Mouse (Mus musculus) heart, postnatal 0 days (tissue): ENCODE results near the gene Nrxn2. TPM values are rescaled to one million over a fixed set of nuclear protein-coding genes. Genes with fewer than 3 reads are reported as not detected.

Source experiments
- ATAC-seq: fragments of 200-750 bp; cut with Nextera tagmentation; 2 replicates; pipeline ENCODE4 v1.8.0; 2017; ENCODE audit warnings: low read depth, moderate number of reproducible peaks, moderate library complexity; ENCODE audit not compliant: insufficient read depth
- DNase-seq: peaks from one replicate; pipeline ENCODE4 v3.0.0-alpha.2; 2016; ENCODE audit warnings: low spot score
- H3K27ac ChIP-seq: fragments of 300-500 bp; sonication (generic); 2 replicates; pipeline ENCODE4 v1.5.1; 2014; ENCODE audit warnings: low read depth, mild to moderate bottlenecking
- H3K27me3 ChIP-seq: fragments of 300-500 bp; sonication (generic); 2 replicates; pipeline ENCODE4 v1.6.1; 2014; ENCODE audit warnings: low read length, mixed read lengths; ENCODE audit not compliant: control insufficient read depth, insufficient read depth
- H3K36me3 ChIP-seq: fragments of 300-500 bp; sonication (generic); replicated peaks from 2 replicates; pipeline ENCODE4 v1.6.1; 2014; ENCODE audit warnings: low read length, mixed read lengths; ENCODE audit not compliant: control insufficient read depth, insufficient read depth
- H3K4me1 ChIP-seq: fragments of 300-500 bp; sonication (generic); 2 replicates; pipeline ENCODE4 v1.6.1; 2014; ENCODE audit warnings: antibody characterized with exemption; ENCODE audit not compliant: control insufficient read depth, insufficient read depth
- H3K4me2 ChIP-seq: fragments of 300-500 bp; sonication (generic); 2 replicates; pipeline ENCODE4 v1.6.1; 2014; ENCODE audit warnings: low read depth, mild to moderate bottlenecking, low read length, moderate library complexity
- H3K4me3 ChIP-seq: fragments of 300-500 bp; sonication (generic); 2 replicates; pipeline ENCODE4 v1.5.1; 2014; ENCODE audit warnings: low read depth, low read length
- H3K9ac ChIP-seq: fragments of 300-500 bp; sonication (generic); replicated peaks from 2 replicates; pipeline ENCODE4 v1.6.1; 2014; ENCODE audit warnings: low read depth, low read length, mixed read lengths
- H3K9me3 ChIP-seq: fragments of 300-500 bp; sonication (generic); replicated peaks from 2 replicates; pipeline ENCODE4 v1.6.1; 2016; ENCODE audit warnings: low read length; ENCODE audit not compliant: control insufficient read depth
- CTCF ChIP-seq: IDR thresholded peaks from 2 replicates; pipeline ENCODE4 v1.5.1; 2016; ENCODE audit warnings: antibody characterized with exemption, control low read depth, low read depth
- EP300 ChIP-seq: IDR thresholded peaks from 2 replicates; pipeline ENCODE4 v1.6.1; 2016; ENCODE audit warnings: antibody characterized with exemption, low read depth
- WGBS: fragments of 180-500 bp; shearing (Covaris S2); extraction: QIAGEN DNeasy Blood & Tissue Kit; methylation state at CpG from one replicate; pipeline ENCODE4 v1.1.7; 2014; 5-methylcytosine and 5-hydroxymethylcytosine counted together
- microRNA-seq: library from miRNA; unstranded; fragments of <30 nt; microRNA quantifications from one replicate; pipeline ENCODE4, GENCODE M21; 2016
- polyA plus RNA-seq: library from polyadenylated mRNA; unstranded; fragments of >200 nt; fragmentation: Nextera tagmentation; extraction: Ambion mirVana; gene quantifications from 2 replicates; pipeline ENCODE4 v1.2.1, GENCODE M21; 2015
- total RNA-seq: library from RNA; depleted of rRNA; stranded (reverse); fragments of >200 nt; gene quantifications from 2 replicates; pipeline ENCODE4 v1.2.3, GENCODE M21; 2014; ENCODE audit warnings: low replicate concordance; rRNA removed

The Nrxn2 gene
- total and polyA plus RNA-seq, 2 experiments from 2014 or later, result 0.68 TPM; not detected in 1

DNA sequence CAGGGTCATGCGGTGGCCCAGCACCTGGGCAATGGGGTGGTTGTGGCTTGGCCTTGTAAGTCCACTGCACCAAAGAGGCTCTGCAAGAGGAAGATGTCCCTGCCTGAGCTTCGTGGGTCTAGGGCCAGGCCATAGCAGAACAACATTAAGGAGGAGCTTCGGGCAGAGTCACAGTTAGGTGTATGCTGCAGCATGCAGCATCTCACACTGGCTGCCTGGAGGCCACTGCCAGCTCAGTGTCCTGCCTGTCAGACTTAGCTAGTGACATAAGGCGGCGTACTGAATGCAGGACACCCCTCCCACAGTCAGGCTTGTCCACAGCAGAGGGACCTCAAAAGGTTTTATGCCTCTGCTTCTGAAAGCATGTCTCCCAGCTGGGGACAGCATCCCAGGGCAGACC, 150.5 kb downstream of the Nrxn2 start:
- Histone ChIP-seq H3K9me3 (no peaks in the 10 kb centered on the region), H3K9ac (no peak overlapping the region), H3K27ac (no peak overlapping the region), H3K4me2 (no peak overlapping the region), H3K4me3 (no peak overlapping the region), H3K36me3 (no peaks in the 10 kb centered on the region), H3K4me1 (no peaks in the 10 kb centered on the region), H3K27me3 (no peaks in the 10 kb centered on the region; the same call in 1 of the 2 replicates)
- ATAC-seq, result no peak
- DNase-seq, result no peak
- TF ChIP-seq CTCF, result no peak
- TF ChIP-seq EP300, result no peak
- WGBS, result 69% methylated on average over 5 of the region's 5 CpGs

DNA sequence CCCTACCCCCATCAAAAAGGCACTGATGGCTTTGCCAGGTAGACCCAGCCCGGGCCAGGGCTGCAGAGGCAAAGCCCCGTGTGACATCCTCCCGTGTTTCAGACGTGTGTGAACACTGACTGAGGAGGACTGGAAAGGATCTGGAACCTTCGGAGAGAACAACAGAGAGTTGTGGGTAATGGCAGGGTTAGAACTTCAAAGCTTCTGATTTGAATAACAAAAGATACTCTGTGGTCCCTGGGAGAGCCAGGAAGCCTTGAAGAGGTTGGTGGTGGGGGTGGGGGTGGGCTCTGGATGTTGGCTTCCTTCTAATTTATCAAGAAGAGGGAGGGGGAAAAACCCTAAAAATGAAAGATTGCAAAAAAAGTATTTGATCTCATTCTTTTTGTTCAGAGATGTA, 151.0 kb downstream of the Nrxn2 start:
- TF ChIP-seq CTCF (no peak), EP300 (no peak)
- Histone ChIP-seq H3K9me3 (no peaks in the 10 kb centered on the region), H3K27ac (no peak overlapping the region), H3K9ac (no peak overlapping the region), H3K27me3 (no peaks in the 10 kb centered on the region; the same call in 1 of the 2 replicates), H3K4me2 (no peak overlapping the region), H3K36me3 (no peaks in the 10 kb centered on the region), H3K4me3 (no peak overlapping the region), H3K4me1 (no peaks in the 10 kb centered on the region)
- ATAC-seq (no peak), DNase-seq (no peak)
- WGBS, result 37% methylated on average over 5 of the region's 5 CpGs

DNA sequence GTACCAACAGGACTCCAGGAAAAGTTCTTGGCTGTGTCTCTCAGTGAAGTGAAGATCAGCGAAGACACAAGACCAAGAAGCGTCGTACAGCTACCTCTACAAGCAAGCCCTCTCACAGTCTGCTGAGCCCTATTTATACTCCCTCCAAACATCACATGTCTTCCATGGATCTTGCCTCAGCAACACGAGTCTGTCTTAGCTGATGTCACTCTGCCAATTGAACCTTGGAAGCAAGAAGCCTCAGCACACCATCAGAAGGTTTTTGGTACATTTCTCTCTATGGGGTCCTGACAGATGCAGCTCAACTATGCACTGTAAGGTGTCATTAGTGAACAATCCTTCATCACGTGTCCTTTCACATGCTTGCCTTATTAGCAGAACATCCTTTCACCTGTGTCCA, 152.9 kb downstream of the Nrxn2 start:
- no peak for TF ChIP-seq EP300
- no peak for TF ChIP-seq CTCF

DNA sequence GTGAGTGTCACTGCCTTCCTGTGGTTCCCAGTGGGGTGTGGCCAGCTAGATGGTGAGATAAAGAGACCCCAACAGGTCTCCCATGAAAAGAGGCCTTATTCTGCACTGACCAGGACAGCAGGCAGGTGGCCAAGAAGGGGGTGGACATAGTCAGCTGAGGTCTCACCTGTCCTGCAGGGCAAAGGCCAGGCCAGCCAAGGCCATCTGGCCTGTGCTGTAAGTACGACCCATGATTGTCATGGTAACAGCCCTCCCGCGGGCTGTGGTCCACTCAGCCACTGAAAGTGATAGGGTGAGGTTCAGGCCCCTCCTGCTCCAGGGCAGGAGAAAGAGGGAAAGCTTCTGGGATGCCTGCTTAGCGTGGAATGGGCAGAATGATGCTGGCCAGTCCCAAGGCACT, 153.5 kb downstream of the Nrxn2 start:
- ATAC-seq (no peak), DNase-seq (no peak)
- no peak overlapping the region for H3K27ac ChIP-seq
- no peak overlapping the region for H3K9ac ChIP-seq
- TF ChIP-seq CTCF (no peak), EP300 (no peak)
- no peaks in the 10 kb centered on the region for H3K4me1 ChIP-seq
- H3K9me3 ChIP-seq, result no peaks in the 10 kb centered on the region
- no peaks in the 10 kb centered on the region for H3K36me3 ChIP-seq
- 28% methylated on average over 4 of the region's 4 CpGs for WGBS
- peaks cover 9% of the 10 kb centered on the region; the same call in 1 of the 2 replicates for H3K27me3 ChIP-seq
- H3K4me2 ChIP-seq, result no peak overlapping the region
- H3K4me3 ChIP-seq, result no peak overlapping the region

More for the DNA sequence above, 152.9 kb downstream of the Nrxn2 start:
- DNase-seq, result no peak
- Histone ChIP-seq H3K27ac (no peak overlapping the region), H3K4me3 (no peak overlapping the region), H3K9ac (no peak overlapping the region), H3K4me2 (no peak overlapping the region), H3K9me3 (no peaks in the 10 kb centered on the region), H3K36me3 (no peaks in the 10 kb centered on the region), H3K27me3 (peaks cover 9% of the 10 kb centered on the region; the same call in 1 of the 2 replicates), H3K4me1 (no peaks in the 10 kb centered on the region)
- 61% methylated on average over 5 of the region's 5 CpGs for WGBS
- ATAC-seq, result no peak

Small RNA genes lying within 50 kb of the gene (microRNA-seq; reads per million reads assigned to microRNA genes)
- gene Gm26460, result not detected

Other genes starting within 250 kb of the Nrxn2 start
- not detected in 2 replicates for gene Majin, start 234.3 kb upstream of the Nrxn2 start, total RNA-seq
- not detected in 2 replicates for gene Majin, start 234.3 kb upstream of the Nrxn2 start, polyA plus RNA-seq
- not detected in 2 replicates for gene Gpha2, start 192.4 kb upstream of the Nrxn2 start, total RNA-seq
- not detected in 2 replicates for gene Gpha2, start 192.4 kb upstream of the Nrxn2 start, polyA plus RNA-seq
- gene Ppp2r5b, start 182.9 kb upstream of the Nrxn2 start, total RNA-seq, result 20.6 and 40.3 TPM in 2 replicates
- 18.3 and 18.6 TPM in 2 replicates for gene Ppp2r5b, start 182.9 kb upstream of the Nrxn2 start, polyA plus RNA-seq
- gene Atg2a, start 177.1 kb upstream of the Nrxn2 start, total RNA-seq, result 18.9 and 24.5 TPM in 2 replicates
- gene Atg2a, start 177.1 kb upstream of the Nrxn2 start, polyA plus RNA-seq, result 4.7 and 5.6 TPM in 2 replicates
- 127 and 200 TPM in 2 replicates for gene Ehd1, start 142.0 kb upstream of the Nrxn2 start, total RNA-seq
- 56.4 and 60.3 TPM in 2 replicates for gene Ehd1, start 142.0 kb upstream of the Nrxn2 start, polyA plus RNA-seq
- gene Cdc42bpg, start 112.3 kb upstream of the Nrxn2 start, total RNA-seq, result 4.8 and 9.5 TPM in 2 replicates
- 0.49 and 0.51 TPM in 2 replicates for gene Cdc42bpg, start 112.3 kb upstream of the Nrxn2 start, polyA plus RNA-seq
- gene Men1, start 83.8 kb upstream of the Nrxn2 start, total RNA-seq, result 20.6 and 46.5 TPM in 2 replicates
- gene Men1, start 83.8 kb upstream of the Nrxn2 start, polyA plus RNA-seq, result 20.1 and 20.3 TPM in 2 replicates
- gene Map4k2, start 77.6 kb upstream of the Nrxn2 start, total RNA-seq, result 48.4 and 59.1 TPM in 2 replicates
- 9.6 and 10.1 TPM in 2 replicates for gene Map4k2, start 77.6 kb upstream of the Nrxn2 start, polyA plus RNA-seq
- gene Sf1, start 55.0 kb upstream of the Nrxn2 start, total RNA-seq, result 41.8 and 94.6 TPM in 2 replicates
- 31.8 and 38.3 TPM in 2 replicates for gene Sf1, start 55.0 kb upstream of the Nrxn2 start, polyA plus RNA-seq
- gene Pygm, start 34.3 kb upstream of the Nrxn2 start, total RNA-seq, result 451 and 487 TPM in 2 replicates
- 390 and 400 TPM in 2 replicates for gene Pygm, start 34.3 kb upstream of the Nrxn2 start, polyA plus RNA-seq
- gene Rasgrp2, start 19.4 kb upstream of the Nrxn2 start, total RNA-seq, result 25.3 and 55.6 TPM in 2 replicates
- gene Rasgrp2, start 19.4 kb upstream of the Nrxn2 start, polyA plus RNA-seq, result 46.6 and 55.5 TPM in 2 replicates
- gene Slc22a12, start 124.3 kb downstream of the Nrxn2 start, total RNA-seq, result not detected in 2 replicates
- gene Slc22a12, start 124.3 kb downstream of the Nrxn2 start, polyA plus RNA-seq, result not detected in 2 replicates